Mouse (Mus musculus): ENCODE measurements around the gene Kif13a.

DNA sequence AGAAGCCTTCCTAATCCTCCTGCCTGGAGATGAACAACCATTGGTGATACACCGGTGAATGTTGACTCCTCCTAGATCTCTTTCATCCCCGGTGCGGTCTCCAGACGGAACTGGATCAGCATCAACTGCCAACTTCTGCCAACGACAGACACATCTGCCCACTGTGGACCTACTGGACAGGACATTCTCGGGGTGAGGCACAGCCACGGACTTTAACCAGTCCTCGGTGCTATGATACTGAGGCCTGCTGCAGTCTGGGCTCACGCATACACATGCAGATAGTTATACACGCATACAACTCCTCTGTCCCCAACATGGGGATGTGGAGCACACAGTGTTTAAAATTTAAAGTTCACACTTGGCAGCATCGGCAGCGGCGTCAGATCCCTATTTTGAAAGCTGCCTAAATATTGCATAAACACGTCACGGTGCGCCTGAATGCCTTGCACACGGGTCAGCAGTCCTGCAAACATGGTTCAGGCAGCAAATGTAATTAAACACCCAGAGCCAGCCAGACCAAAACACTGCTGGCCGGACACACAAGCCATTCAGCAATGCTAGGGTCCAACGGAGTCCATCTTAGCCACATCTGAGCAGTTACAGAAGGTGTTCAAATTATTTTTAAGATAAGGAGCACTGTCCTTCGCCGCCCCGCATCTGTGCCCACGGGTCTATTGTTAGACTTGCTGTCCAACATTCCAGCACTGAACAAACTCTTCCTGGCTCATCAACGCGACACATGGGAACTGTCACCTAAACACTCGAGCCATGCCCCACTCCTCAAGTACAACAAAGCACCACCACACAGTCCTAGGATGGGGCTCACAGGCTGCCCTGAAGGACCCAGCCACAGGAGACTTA is 44.5 kb downstream of the Kif13a start:
- no peak for TF ChIP-seq GATA1 (IDR thresholded peaks at IDR 0.05; ENCODE audit: low read length)
- no peak for TF ChIP-seq TAL1 (IDR thresholded peaks at IDR 0.05; ENCODE audit: low read length)
